Mouse (Mus musculus) heart, embryonic 13.5 days (tissue): Measurements from ENCODE around the gene Ptpn22. TPM values are rescaled to one million over a fixed set of nuclear protein-coding genes. Genes with fewer than 3 reads are reported as not detected.
A peak's percentile ranks its signal among the peaks of the same experiment; 100 is the strongest.

Source experiments
- ATAC-seq: fragments of 200-750 bp; cut with Nextera tagmentation; 2 replicates; pipeline ENCODE4 v1.8.0; 2017; ENCODE audit warnings: moderate TSS enrichment; ENCODE audit not compliant: insufficient number of reproducible peaks, low FRiP score, low TSS enrichment; ENCODE audit errors: extremely low read depth
- H3K27ac ChIP-seq: fragments of 300-500 bp; sonication (generic); replicated peaks from 2 replicates; pipeline ENCODE4 v1.5.1; 2015; ENCODE audit warnings: moderate library complexity, mild to moderate bottlenecking, inconsistent platforms
- H3K27me3 ChIP-seq: fragments of 300-500 bp; sonication (generic); replicated peaks from 2 replicates; pipeline ENCODE4 v1.6.1; 2015; ENCODE audit warnings: mild to moderate bottlenecking, inconsistent platforms
- H3K36me3 ChIP-seq: fragments of 300-500 bp; sonication (generic); 2 replicates; pipeline ENCODE4 v1.6.1; 2015; ENCODE audit warnings: mild to moderate bottlenecking, inconsistent platforms
- H3K4me1 ChIP-seq: fragments of 300-500 bp; sonication (generic); 2 replicates; pipeline ENCODE4 v1.6.1; 2015; ENCODE audit warnings: inconsistent platforms
- H3K4me2 ChIP-seq: fragments of 300-500 bp; sonication (generic); 2 replicates; pipeline ENCODE4 v1.6.1; 2015; ENCODE audit warnings: inconsistent platforms, mild to moderate bottlenecking, moderate library complexity
- H3K4me3 ChIP-seq: fragments of 300-500 bp; sonication (generic); 2 replicates; pipeline ENCODE4 v1.5.1; 2015; ENCODE audit warnings: moderate library complexity, mild to moderate bottlenecking, inconsistent platforms
- H3K9ac ChIP-seq: fragments of 300-500 bp; sonication (generic); 2 replicates; pipeline ENCODE4 v1.6.1; 2015; ENCODE audit warnings: inconsistent platforms, mild to moderate bottlenecking, moderate library complexity
- H3K9me3 ChIP-seq: fragments of 300-500 bp; sonication (generic); 2 replicates; pipeline ENCODE4 v1.6.1; 2016; ENCODE audit warnings: inconsistent platforms
- WGBS: fragments of 180-500 bp; shearing (Covaris S2); methylation state at CpG from one replicate; pipeline ENCODE4 v1.1.7; 2015; ENCODE audit warnings: mixed read lengths; 5-methylcytosine and 5-hydroxymethylcytosine counted together
- polyA plus RNA-seq: library from polyadenylated mRNA; unstranded; fragments of >200 nt; fragmentation: Nextera tagmentation; extraction: Ambion mirVana; gene quantifications from 2 replicates; pipeline ENCODE4 v1.2.1, GENCODE M21; 2015

Gene Ptpn22
- polyA plus RNA-seq, 1 experiment from 2014 or later: 0.76 TPM

GRCm38 (mm10) chr3:103927511-103927910 is 67.9 kb downstream of the Ptpn22 start:
- WGBS: 74% methylated on average over 6 of the region's 6 CpGs
- no peak for ATAC-seq
- Histone ChIP-seq H3K27me3 (no peaks in the 10 kb centered on the region), H3K4me2 (0 out of 2 replicates have a peak overlapping the region, but pooled peaks have one; percentile 4), H3K9me3 (no peaks in the 10 kb centered on the region), H3K9ac (no peak overlapping the region), H3K36me3 (peaks cover 30% of the 10 kb centered on the region), H3K4me1 (peaks cover 8% of the 10 kb centered on the region), H3K4me3 (no peak overlapping the region), H3K27ac (0 out of 2 replicates have a peak overlapping the region, but pooled peaks have one; percentile 6)

DNA sequence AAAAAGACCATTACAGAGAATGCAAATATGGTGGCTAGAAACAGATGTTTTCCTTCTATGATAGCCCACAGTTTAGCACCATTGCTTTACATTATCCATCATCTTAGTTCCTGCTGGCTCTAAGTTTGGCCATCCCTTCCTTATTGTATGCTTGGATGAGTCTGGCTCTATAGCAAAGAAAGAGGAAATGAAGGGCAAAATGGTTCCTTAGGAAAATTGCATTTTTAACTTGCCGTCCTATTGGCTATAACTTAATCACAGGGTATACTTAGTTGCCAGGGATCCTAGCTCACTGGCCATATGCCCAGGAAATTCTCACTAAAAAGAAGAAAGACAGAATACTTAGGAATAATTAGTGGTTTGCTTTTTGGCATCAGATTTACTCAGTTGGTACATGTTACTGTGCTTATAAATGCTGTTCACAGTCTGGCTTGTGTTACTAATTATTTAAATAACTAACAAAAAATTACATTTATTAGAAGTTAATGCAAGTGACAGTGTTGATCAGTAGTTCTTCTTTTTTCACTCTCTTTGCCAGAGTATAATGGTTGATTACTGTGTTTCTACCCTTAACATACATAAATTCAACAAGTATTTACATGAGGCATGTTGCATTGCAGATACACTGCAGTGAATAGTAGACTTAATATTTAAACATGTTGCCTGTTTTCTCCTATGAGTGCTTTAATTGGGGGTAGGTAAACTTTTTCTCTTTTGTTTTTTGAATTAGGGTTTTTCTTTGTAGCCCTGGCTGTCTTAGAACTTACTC is 85.4 kb downstream of the Ptpn22 start:
- no peak overlapping the region for H3K9ac ChIP-seq
- H3K27me3 ChIP-seq: no peaks in the 10 kb centered on the region
- no peaks in the 10 kb centered on the region for H3K9me3 ChIP-seq
- H3K4me1 ChIP-seq: no peaks in the 10 kb centered on the region
- H3K4me2 ChIP-seq: no peak overlapping the region
- WGBS: 83% methylated on average over 1 of the region's 1 CpGs
- H3K27ac ChIP-seq: no peak overlapping the region
- no peak for ATAC-seq
- H3K36me3 ChIP-seq: peaks cover 7% of the 10 kb centered on the region; the same call in 1 of the 2 replicates
- no peak overlapping the region for H3K4me3 ChIP-seq

DNA sequence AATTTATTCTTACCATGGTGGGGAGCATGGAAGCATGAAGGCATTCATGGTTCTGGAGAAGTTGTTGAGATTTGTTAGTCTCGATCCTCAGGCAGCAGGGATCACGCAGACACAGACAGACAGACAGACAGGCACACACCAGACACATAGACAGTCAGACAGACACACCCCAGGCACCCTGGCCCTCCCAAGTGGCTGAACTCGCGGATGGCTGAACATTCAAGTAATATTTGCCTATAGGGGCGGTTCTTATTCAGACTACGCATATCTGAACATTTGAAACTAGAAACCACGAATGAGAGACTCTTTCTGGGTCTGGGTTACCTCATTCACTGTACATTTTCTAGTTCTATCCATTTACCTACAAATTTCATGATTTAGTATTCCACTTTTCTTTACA is 89.1 kb downstream of the Ptpn22 start:
- Histone ChIP-seq H3K4me2 (no peak overlapping the region), H3K27ac (no peak overlapping the region), H3K27me3 (no peaks in the 10 kb centered on the region), H3K9ac (no peak overlapping the region), H3K9me3 (no peaks in the 10 kb centered on the region), H3K36me3 (peaks cover 7% of the 10 kb centered on the region; the same call in 1 of the 2 replicates), H3K4me3 (no peak overlapping the region), H3K4me1 (no peaks in the 10 kb centered on the region)
- ATAC-seq: no peak
- WGBS: 89% methylated on average over 7 of the region's 7 CpGs

- no peak for ATAC-seq
- Histone ChIP-seq H3K9me3 (no peaks in the 10 kb centered on the region), H3K27me3 (no peaks in the 10 kb centered on the region), H3K9ac (no peak overlapping the region), H3K4me1 (no peaks in the 10 kb centered on the region), H3K27ac (no peak overlapping the region), H3K36me3 (peaks cover 48% of the 10 kb centered on the region), H3K4me2 (no peak overlapping the region), H3K4me3 (no peak overlapping the region)
- 82% methylated on average over 3 of the region's 3 CpGs for WGBS
These were observed 101.0 kb downstream of the Ptpn22 start for GRCm38 (mm10) chr3:103960622-103961021.

Other genes starting within 250 kb of the Ptpn22 start
- gene Atg4a-ps, start 213.7 kb upstream of the Ptpn22 start, polyA plus RNA-seq: 0.11 TPM in 1 of 2 replicates, not detected in the other
- gene Olfml3, start 121.8 kb upstream of the Ptpn22 start, polyA plus RNA-seq: 21.9 and 24.1 TPM in 2 replicates
- not detected in 2 replicates for gene Gm10964, start 120.4 kb upstream of the Ptpn22 start, polyA plus RNA-seq
- gene Hipk1, start 68.2 kb upstream of the Ptpn22 start, polyA plus RNA-seq: 8.7 and 9.9 TPM in 2 replicates
- 15.4 and 16.8 TPM in 2 replicates for gene Dclre1b, start 50.4 kb upstream of the Ptpn22 start, polyA plus RNA-seq
- gene Ap4b1, start 50.3 kb upstream of the Ptpn22 start, polyA plus RNA-seq: 14.5 and 16.2 TPM in 2 replicates
- gene Gm43064, start 50.2 kb upstream of the Ptpn22 start, polyA plus RNA-seq: 0.21 and 0.24 TPM in 2 replicates
- 0.22 TPM in 1 of 2 replicates, not detected in the other for gene Bcl2l15, start 27.2 kb upstream of the Ptpn22 start, polyA plus RNA-seq
- gene Rsbn1, start 54.3 kb downstream of the Ptpn22 start, polyA plus RNA-seq: 5.2 and 5.5 TPM in 2 replicates
- 13.0 and 15.1 TPM in 2 replicates for gene Phtf1, start 108.3 kb downstream of the Ptpn22 start, polyA plus RNA-seq